Mouse (Mus musculus): ENCODE results near the gene D930048N14Rik. TPM values are rescaled to one million over a fixed set of nuclear protein-coding genes. Genes with fewer than 3 reads are reported as not detected.
"Not testable (repeated sequence)": the region's sequence is repeated elsewhere in the genome, so short reads cannot be mapped to it uniquely, and the experiment has no call there.

D930048N14Rik gene
- total and polyA plus RNA-seq, 3 experiments, result 0.38 to 1.5 (median 0.81) TPM

DNA sequence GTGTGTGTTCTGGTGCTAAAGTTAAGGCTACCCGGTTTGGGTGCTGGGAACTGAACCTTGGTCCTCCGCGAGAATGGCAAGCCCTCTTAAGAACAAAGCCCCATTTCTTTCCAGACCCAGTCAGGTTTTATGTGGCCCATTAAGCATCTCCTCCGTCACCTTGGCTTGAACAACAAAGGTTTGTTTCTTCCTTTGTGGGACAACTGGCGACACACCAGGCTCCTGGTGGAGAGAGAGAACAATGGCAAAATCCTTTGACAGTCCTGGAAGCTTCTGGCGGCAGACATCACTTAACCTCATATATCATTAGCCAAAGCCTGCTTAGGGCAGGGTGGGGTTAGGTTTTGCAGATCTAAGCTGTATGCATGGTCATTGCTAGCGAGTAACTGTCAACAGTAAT lies 11.9 kb downstream of the D930048N14Rik start:
- Histone ChIP-seq H3K9ac (ENCODE audit: insufficient read depth, low read depth) (no peak overlapping the region), H3K36me3 (replicated peaks in 1 of 2; ENCODE audit: control insufficient read depth in 1 of 2, insufficient read depth in 1 of 2, low read length in 1 of 2) (no peaks in the 10 kb centered on the region), H3K4me1 (ENCODE audit: control insufficient read depth in 1 of 2, insufficient read depth in 2 of 2) (peaks cover 0 to 13% of the 10 kb centered on the region in 2 experiments; a peak in 2 of 4 replicates), H3K9me3 (replicated peaks; ENCODE audit: low read length) (no peaks in the 10 kb centered on the region), H3K4me3 (replicated peaks in 1 of 3; ENCODE audit: low read depth in 2 of 3, low read length in 2 of 3, poor library complexity in 1 of 3) (no peak overlapping the region), H3K79me2 (replicated peaks; ENCODE audit: control insufficient read depth, extremely low read depth, insufficient read depth, poor library complexity, severe bottlenecking) (no peaks in the 10 kb centered on the region), H3K27ac (ENCODE audit: insufficient read depth, low read depth) (no peak overlapping the region), H3K4me2 (ENCODE audit: insufficient read depth, low read depth, poor library complexity, severe bottlenecking) (no peak overlapping the region), H3K27me3 (replicated peaks) (no peaks in the 10 kb centered on the region)
- TF ChIP-seq USF2 (conservative IDR thresholded peaks at IDR 0.05; ENCODE audit: low read depth, low read length) (no peak), PAX5 (IDR thresholded peaks at IDR 0.05; ENCODE audit: low read length) (no peak), POLR2AphosphoS2 (IDR thresholded peaks at IDR 0.05; ENCODE audit: low read depth, low read length) (no peak), UBTF (IDR thresholded peaks at IDR 0.05; ENCODE audit: low read depth, low read length) (no peak), EP300 (IDR thresholded peaks at IDR 0.05; ENCODE audit: low read length) (no peak), MXI1 (IDR thresholded peaks at IDR 0.05; ENCODE audit: low read depth, low read length) (no peak)
- no peak for DNase-seq (ENCODE audit: extremely low read depth)
- in situ Hi-C loops (cut with MboI; ENCODE audit: low pct_ligation_motif_present, low pct_unique_long_range_greater_than_20kb, low sequenced_read_pairs), result no loop called here
- dilution Hi-C loops (cut with MboI; ENCODE audit: extremely low pct_ligation_motif_present, extremely low pct_unique_long_range_greater_than_20kb, low sequenced_read_pairs), result no loop called here

DNA sequence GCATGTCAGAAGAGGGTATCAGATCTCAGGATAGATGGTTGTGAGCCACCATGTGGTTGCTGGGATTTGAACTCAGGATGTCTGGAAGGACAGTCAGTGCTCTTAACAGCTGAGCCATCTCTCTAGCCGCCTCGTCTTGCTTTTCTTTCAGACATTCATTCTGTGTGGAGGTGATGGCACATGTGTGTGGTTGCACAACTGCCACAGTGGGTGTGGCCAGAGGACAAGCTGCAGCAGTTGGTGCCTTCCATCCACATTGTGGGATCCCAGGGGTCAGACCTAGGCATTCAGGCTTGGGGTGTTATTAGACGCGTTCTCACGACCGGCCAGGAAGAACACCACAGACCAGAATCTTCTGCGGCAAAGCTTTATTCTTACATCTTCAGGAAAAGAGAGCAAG lies 14.0 kb downstream of the D930048N14Rik start:
- in situ Hi-C loops (cut with MboI; ENCODE audit: low pct_ligation_motif_present, low pct_unique_long_range_greater_than_20kb, low sequenced_read_pairs); H3K36me3 ChIP-seq (replicated peaks in 1 of 2; ENCODE audit: control insufficient read depth in 1 of 2, insufficient read depth in 1 of 2, low read length in 1 of 2); dilution Hi-C loops (cut with MboI; ENCODE audit: extremely low pct_ligation_motif_present, extremely low pct_unique_long_range_greater_than_20kb, low sequenced_read_pairs); H3K4me2 ChIP-seq (ENCODE audit: insufficient read depth, low read depth, poor library complexity, severe bottlenecking); H3K79me2 ChIP-seq (replicated peaks; ENCODE audit: control insufficient read depth, extremely low read depth, insufficient read depth, poor library complexity, severe bottlenecking); H3K4me1 ChIP-seq (ENCODE audit: control insufficient read depth in 1 of 2, insufficient read depth in 2 of 2); H3K4me3 ChIP-seq (replicated peaks in 1 of 3; ENCODE audit: low read depth in 2 of 3, low read length in 2 of 3, poor library complexity in 1 of 3); H3K9ac ChIP-seq (ENCODE audit: insufficient read depth, low read depth); DNase-seq (ENCODE audit: extremely low read depth); H3K27me3 ChIP-seq (replicated peaks); H3K27ac ChIP-seq (ENCODE audit: insufficient read depth, low read depth); H3K9me3 ChIP-seq (replicated peaks; ENCODE audit: low read length): not testable (repeated sequence)

DNA sequence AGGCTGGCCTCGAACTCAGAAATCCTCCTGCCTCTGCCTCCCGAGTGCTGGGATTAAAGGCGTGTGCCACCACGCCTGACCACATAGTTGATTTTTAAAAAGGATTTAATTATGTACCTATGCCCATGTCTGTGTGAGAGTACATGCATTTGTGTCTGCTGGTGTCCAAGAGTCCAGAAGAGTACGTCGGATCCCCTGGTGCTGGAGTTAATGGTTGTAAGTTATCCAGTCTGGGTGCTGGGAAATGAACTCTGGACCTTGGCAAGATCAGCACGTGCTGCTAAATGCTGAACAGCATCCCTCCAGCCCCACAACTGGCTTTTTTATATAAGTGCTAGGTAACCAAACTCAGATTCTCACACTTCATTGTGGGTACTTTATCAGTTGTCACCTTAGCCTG lies 20.1 kb downstream of the D930048N14Rik start:
- dilution Hi-C loops (cut with MboI; ENCODE audit: extremely low pct_ligation_motif_present, extremely low pct_unique_long_range_greater_than_20kb, low sequenced_read_pairs), result no loop called here
- no peak overlapping the region for H3K9ac ChIP-seq (ENCODE audit: insufficient read depth, low read depth)
- peaks cover 0 to 9% of the 10 kb centered on the region in 2 experiments; a peak in 2 of 4 replicates for H3K4me1 ChIP-seq (ENCODE audit: control insufficient read depth in 1 of 2, insufficient read depth in 2 of 2)
- no peaks in the 10 kb centered on the region for H3K27me3 ChIP-seq (replicated peaks)
- no peaks in the 10 kb centered on the region for H3K36me3 ChIP-seq (replicated peaks in 1 of 2; ENCODE audit: control insufficient read depth in 1 of 2, insufficient read depth in 1 of 2, low read length in 1 of 2)
- DNase-seq (ENCODE audit: extremely low read depth), result no peak
- no peak overlapping the region for H3K27ac ChIP-seq (ENCODE audit: insufficient read depth, low read depth)
- no peak for TF ChIP-seq SMC3 (IDR thresholded peaks at IDR 0.05; ENCODE audit: low read depth, low read length)
- TF ChIP-seq POLR2A (IDR thresholded peaks at IDR 0.05; ENCODE audit: low read depth, low read length), result no peak
- TF ChIP-seq ZC3H11A (IDR thresholded peaks at IDR 0.05; ENCODE audit: low read depth, low read length), result no peak
- no peak for TF ChIP-seq SIN3A (IDR thresholded peaks at IDR 0.05; ENCODE audit: low read length)
- TF ChIP-seq JUN (IDR thresholded peaks at IDR 0.05; ENCODE audit: insufficient read depth, low read depth, low read length), result no peak
- no peak for TF ChIP-seq USF1 (IDR thresholded peaks at IDR 0.05; ENCODE audit: low read depth, low read length)
- no peak for TF ChIP-seq TCF12 (IDR thresholded peaks at IDR 0.05; ENCODE audit: low read depth, low read length)
- no peak for TF ChIP-seq MYC (IDR thresholded peaks at IDR 0.05; ENCODE audit: low read depth, low read length)
- no peak for TF ChIP-seq MAFK (IDR thresholded peaks at IDR 0.05; ENCODE audit: insufficient replicate concordance, low read length)
- TF ChIP-seq BHLHE40 (IDR thresholded peaks at IDR 0.05; ENCODE audit: low read depth, low read length), result no peak
- TF ChIP-seq MAX (IDR thresholded peaks at IDR 0.05; ENCODE audit: low read length), result no peak
- TF ChIP-seq NELFE (IDR thresholded peaks at IDR 0.05; ENCODE audit: low read depth, low read length), result no peak
- no peak for TF ChIP-seq GABPA (IDR thresholded peaks at IDR 0.05; ENCODE audit: insufficient replicate concordance, low read depth, low read length)
- H3K9me3 ChIP-seq (replicated peaks; ENCODE audit: low read length), result no peaks in the 10 kb centered on the region
- no peaks in the 10 kb centered on the region for H3K79me2 ChIP-seq (replicated peaks; ENCODE audit: control insufficient read depth, extremely low read depth, insufficient read depth, poor library complexity, severe bottlenecking)
- in situ Hi-C loops (cut with MboI; ENCODE audit: low pct_ligation_motif_present, low pct_unique_long_range_greater_than_20kb, low sequenced_read_pairs), result no loop called here
- no peak overlapping the region for H3K4me2 ChIP-seq (ENCODE audit: insufficient read depth, low read depth, poor library complexity, severe bottlenecking)
- H3K4me3 ChIP-seq (replicated peaks in 1 of 3; ENCODE audit: low read depth in 2 of 3, low read length in 2 of 3, poor library complexity in 1 of 3), result no peak overlapping the region
